Mouse (Mus musculus): Measurements from ENCODE around the gene Tsga10.

DNA sequence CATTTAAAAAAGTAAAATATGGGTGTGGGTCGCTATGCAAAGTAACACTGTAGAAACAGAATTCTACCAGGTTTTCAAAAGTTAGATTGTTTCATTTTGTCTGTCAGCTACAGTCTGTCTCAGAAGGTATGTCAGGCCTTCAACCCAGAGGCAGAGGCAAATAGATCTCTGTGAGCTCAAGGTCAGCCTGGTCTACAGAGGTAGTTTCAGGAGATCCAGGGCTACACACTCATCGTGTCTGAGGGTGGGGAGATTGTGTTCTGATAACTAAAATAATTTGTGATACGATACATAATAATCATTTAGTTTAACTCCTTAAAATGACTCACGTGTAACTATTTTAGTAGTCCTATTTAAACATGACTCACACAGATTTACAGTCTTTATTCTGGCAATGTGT lies 6.9 kb upstream of the Tsga10 start:
- TF ChIP-seq TBP (conservative IDR thresholded peaks at IDR 0.05; ENCODE audit: low read depth, low read length): no peak
- TF ChIP-seq USF1 (IDR thresholded peaks at IDR 0.05; ENCODE audit: low read depth, low read length): no peak
